Mouse (Mus musculus): ENCODE results near the gene Pak1ip1. TPM values are rescaled to one million over a fixed set of nuclear protein-coding genes. Genes with fewer than 3 reads are reported as not detected.

Gene Pak1ip1
- polyA plus RNA-seq (2015; fragmentation: Nextera tagmentation; extraction: Ambion mirVana), result 69.0 and 73.9 TPM in 2 replicates

DNA sequence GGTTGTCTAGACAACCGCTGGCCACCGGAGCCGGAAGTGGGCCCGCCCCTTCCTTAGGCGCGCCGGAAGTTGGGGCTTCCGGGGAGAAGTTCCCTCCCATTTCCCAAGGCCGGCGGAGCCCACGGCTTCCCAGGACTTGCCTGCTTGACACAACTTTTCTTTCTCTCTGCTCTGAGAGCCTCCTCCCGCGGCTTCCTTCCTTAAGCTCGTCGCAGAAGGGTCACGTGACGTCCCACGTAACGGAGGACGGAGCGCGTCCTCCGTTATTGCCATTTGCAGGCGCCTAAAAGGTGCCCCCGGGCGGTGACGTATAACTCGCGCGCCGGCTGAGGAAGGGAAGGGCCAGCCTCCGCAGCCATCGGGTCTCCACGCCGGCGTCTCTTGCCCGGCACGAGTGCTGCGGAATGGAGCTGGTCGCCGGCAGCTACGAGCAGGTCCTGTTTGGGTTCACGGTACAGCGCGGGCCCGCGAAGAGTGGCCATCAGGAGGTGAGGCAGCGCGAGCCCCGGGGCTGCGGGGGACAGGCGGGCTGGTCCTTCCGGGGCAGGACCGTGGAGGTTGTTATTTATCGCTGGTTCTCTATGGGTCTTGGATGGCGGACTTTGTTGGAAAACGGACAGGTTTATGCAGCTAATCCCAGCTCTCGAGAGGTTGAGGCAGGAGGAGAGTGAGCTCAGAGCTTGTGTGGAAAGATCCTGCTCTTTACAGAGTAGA lies at the start of gene Pak1ip1:
Gene Pak1ip1 (plus strand): TSS at position 98 of the 714 bp plus-strand sequence.
- under 1% methylated on average over 55 of the region's 58 CpGs for WGBS
- Histone ChIP-seq H3K27me3 (replicated peaks) (no peaks in the 10 kb centered on the region), H3K9me3 (no peaks in the 10 kb centered on the region), H3K36me3 (peaks cover 10% of the 10 kb centered on the region), H3K4me2 (peak within 1 kb of the TSS; percentile 86), H3K4me1 (peaks cover 15% of the 10 kb centered on the region), H3K4me3 (replicated peaks) (peak within 1 kb of the TSS; percentile 99), H3K9ac (peak within 1 kb of the TSS; percentile 86), H3K27ac (peak within 1 kb of the TSS; percentile 99)
- peak; percentile 93 for ATAC-seq (ENCODE audit: insufficient read depth, low FRiP score, low read depth)

DNA sequence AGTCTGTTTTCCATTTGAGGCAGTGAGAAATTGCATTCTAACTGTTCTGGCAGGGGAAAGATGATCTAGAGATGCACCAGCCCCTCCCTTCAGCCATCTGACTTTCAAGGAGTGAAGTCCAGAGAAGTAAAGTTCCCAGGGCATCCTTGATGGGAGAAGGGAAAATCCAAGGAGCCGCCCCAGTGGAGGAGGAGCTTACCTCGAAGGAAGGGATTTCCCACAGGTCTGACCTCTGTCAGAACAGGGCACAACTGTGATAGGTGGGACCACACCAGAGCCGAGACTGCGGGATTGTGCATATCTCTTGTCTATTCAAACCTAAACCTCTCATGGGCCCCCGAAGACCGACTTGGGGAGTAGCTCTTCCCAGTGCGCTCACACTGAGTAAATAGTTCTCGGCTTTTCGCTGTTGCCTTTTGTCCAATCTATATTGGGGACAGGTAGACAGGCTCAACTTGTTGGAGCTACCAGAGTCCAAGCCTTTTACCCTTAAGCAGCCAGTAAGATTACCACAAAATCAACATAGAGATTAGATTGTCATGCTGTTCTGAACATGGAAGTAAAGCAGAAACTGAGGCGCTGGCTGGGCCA lies 49.3 kb upstream of the Pak1ip1 start:
- 58% methylated on average over 10 of the region's 10 CpGs for WGBS
- H3K9me3 ChIP-seq, result no peaks in the 10 kb centered on the region
- no peak overlapping the region for H3K9ac ChIP-seq
- peak; percentile 66 for ATAC-seq (ENCODE audit: insufficient read depth, low FRiP score, low read depth)
- H3K27ac ChIP-seq, result 0 out of 2 replicates have a peak overlapping the region, but pooled peaks have one; percentile 7
- peak overlapping the region; percentile 16; the same call in 1 of the 2 replicates for H3K4me2 ChIP-seq
- H3K4me1 ChIP-seq, result no peaks in the 10 kb centered on the region
- no peaks in the 10 kb centered on the region for H3K27me3 ChIP-seq (replicated peaks)
- H3K4me3 ChIP-seq (replicated peaks), result no peak overlapping the region
- no peaks in the 10 kb centered on the region for H3K36me3 ChIP-seq

DNA sequence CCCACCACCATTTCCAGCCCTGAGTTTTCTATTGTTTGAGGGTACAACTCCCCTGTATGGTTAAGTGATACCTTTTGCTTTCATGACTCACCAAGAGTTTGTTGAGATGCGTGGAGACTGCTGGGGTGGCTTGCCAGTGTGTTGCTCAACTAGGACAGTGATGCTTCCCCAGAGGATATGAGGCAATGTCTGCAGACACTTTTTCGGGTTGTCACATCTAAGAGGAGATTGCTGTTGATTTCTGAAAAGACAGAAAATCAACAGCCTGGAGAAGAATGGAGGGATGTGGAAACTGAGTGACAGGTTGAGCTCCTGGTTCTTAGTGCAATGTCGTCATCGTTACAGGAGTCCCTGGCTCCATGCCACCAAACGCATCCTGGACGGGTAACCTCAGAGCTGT lies 47.6 kb upstream of the Pak1ip1 start:
- Histone ChIP-seq H3K4me2 (no peak overlapping the region), H3K36me3 (no peaks in the 10 kb centered on the region), H3K9ac (no peak overlapping the region), H3K4me1 (no peaks in the 10 kb centered on the region), H3K27me3 (replicated peaks) (no peaks in the 10 kb centered on the region), H3K27ac (no peak overlapping the region), H3K9me3 (no peaks in the 10 kb centered on the region), H3K4me3 (replicated peaks) (no peak overlapping the region)
- ATAC-seq (ENCODE audit: insufficient read depth, low FRiP score, low read depth), result no peak
- 66% methylated on average over 6 of the region's 6 CpGs for WGBS

DNA sequence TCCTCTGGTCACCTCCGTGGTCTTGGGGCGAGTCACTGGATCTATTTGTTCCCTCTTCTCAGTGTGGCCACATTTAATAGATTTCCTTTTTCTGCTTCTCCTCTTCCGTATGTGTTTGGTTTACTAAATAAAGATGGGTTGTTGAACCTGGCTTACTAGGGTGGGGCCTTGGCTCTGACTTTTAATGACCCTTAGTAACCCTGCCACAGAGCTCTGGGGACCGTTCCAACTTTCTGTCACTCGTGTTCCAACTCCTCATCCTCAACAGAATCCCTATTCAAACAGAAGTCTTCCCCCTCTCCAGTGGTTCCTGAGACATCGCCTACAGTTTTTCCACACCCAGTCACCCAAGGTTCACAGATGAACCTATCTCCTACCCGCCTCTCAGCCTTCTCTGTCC lies 45.0 kb upstream of the Pak1ip1 start:
- Histone ChIP-seq H3K36me3 (0 out of 2 replicates have a peak, but pooled peaks cover 3% of the 10 kb centered on the region), H3K27me3 (replicated peaks) (no peaks in the 10 kb centered on the region), H3K4me3 (replicated peaks) (no peak overlapping the region), H3K9ac (no peak overlapping the region), H3K27ac (no peak overlapping the region), H3K4me1 (no peaks in the 10 kb centered on the region), H3K9me3 (no peaks in the 10 kb centered on the region), H3K4me2 (no peak overlapping the region)
- ATAC-seq (ENCODE audit: insufficient read depth, low FRiP score, low read depth), result no peak
- 78% methylated on average over 7 of the region's 7 CpGs for WGBS

DNA sequence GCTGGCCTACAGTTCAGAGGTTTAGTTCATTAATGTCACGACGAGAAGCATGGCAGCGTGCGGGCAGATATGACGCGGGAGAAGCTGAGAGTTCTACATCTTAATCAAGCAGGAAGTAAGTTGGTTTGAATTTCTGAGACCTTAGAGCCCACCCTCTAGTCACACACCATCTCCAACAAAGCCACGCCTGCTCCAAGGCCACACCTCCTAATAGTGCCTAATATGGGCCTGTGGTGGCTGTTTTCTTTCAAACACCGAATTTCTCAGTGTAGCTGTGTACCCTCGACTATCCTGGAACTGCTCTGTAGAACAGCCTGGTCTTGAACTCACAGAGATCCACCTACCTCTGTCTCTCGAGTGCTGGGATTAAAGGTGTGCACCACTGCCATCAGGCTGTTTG lies 33.2 kb upstream of the Pak1ip1 start:
- H3K27ac ChIP-seq, result no peak overlapping the region
- H3K4me2 ChIP-seq, result no peak overlapping the region
- no peak for ATAC-seq (ENCODE audit: insufficient read depth, low FRiP score, low read depth)
- WGBS, result 91% methylated on average over 10 of the region's 10 CpGs
- H3K9me3 ChIP-seq, result no peaks in the 10 kb centered on the region
- no peaks in the 10 kb centered on the region for H3K4me1 ChIP-seq
- H3K36me3 ChIP-seq, result no peaks in the 10 kb centered on the region
- H3K27me3 ChIP-seq (replicated peaks), result no peaks in the 10 kb centered on the region
- no peak overlapping the region for H3K9ac ChIP-seq
- no peak overlapping the region for H3K4me3 ChIP-seq (replicated peaks)

DNA sequence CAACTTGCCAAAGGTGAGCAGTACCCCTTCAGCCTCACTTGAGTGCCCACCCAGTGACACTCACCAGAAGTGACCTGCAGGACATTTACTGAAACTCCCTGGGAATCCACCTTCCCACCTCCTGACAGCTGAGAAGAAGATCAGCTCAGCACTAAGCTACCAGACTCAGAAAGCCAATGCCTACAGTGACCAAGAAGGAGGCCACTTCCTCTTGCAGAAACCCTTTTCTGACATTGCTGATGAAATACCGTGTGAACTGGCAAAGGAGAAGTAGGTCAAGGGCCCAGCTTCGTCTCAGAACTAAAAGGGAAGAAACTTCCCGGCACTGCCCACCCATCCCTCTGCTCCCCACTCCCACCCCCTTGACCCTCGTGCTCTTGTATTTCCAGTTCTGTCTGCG lies 32.3 kb upstream of the Pak1ip1 start:
- H3K4me1 ChIP-seq, result no peaks in the 10 kb centered on the region
- no peak overlapping the region for H3K27ac ChIP-seq
- no peak overlapping the region for H3K4me2 ChIP-seq
- 57% methylated on average over 5 of the region's 5 CpGs for WGBS
- no peak for ATAC-seq (ENCODE audit: insufficient read depth, low FRiP score, low read depth)
- no peaks in the 10 kb centered on the region for H3K9me3 ChIP-seq
- H3K9ac ChIP-seq, result no peak overlapping the region
- H3K27me3 ChIP-seq (replicated peaks), result no peaks in the 10 kb centered on the region
- H3K4me3 ChIP-seq (replicated peaks), result no peak overlapping the region
- no peaks in the 10 kb centered on the region for H3K36me3 ChIP-seq

DNA sequence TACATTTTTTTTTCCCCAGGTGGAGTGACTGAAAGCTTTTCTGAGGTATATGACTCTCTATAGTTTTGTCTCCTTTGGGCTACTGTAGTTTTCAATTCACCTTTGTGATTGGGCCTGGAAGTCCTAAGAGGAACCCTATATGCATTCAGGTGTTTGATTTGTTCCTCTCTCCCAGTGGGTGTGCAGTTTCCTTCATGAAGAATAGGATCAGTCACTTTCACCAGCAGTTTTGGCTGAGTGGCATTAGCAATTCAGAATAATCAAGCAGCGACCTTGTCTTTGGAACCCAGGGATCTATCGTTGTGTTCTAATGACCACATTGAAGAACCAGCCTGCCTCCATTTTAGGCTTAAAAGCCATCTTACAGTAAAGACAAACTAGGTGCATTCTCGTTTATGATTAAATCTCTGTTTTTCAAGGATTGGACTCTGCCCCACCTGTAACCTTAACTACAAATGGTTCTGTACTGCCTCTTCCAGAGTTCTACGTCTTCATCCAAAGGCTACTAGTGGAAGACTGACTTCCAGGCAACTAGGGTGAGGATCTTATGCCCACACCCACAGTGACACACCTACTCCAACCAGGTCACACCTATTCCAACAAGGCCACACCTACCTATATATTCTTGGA lies 30.9 kb upstream of the Pak1ip1 start:
- Histone ChIP-seq H3K36me3 (no peaks in the 10 kb centered on the region), H3K27me3 (replicated peaks) (no peaks in the 10 kb centered on the region), H3K9me3 (no peaks in the 10 kb centered on the region), H3K4me1 (no peaks in the 10 kb centered on the region), H3K4me3 (replicated peaks) (no peak overlapping the region), H3K27ac (no peak overlapping the region), H3K4me2 (no peak overlapping the region), H3K9ac (no peak overlapping the region)
- ATAC-seq (ENCODE audit: insufficient read depth, low FRiP score, low read depth), result no peak
- 89% methylated on average over 4 of the region's 4 CpGs for WGBS

DNA sequence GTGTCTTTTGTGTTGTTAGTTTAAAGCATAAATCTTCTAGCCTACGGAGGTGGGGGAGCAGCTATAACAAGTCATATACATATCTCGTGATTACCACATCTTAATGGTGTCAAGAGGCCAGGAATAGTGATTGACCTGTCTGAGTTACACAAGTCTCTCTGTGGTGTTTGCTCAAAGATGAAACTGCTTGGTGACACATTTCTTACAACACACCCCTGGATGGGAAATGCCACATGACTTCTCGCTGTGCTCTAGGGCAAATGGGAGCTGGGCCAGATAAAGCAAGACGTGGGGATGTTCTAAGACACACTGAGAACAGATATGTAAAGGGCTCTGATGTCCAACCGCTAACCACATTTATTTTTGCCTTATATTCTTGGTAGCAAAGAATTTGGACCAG lies 29.6 kb upstream of the Pak1ip1 start:
- Histone ChIP-seq H3K4me3 (replicated peaks) (no peak overlapping the region), H3K27ac (no peak overlapping the region), H3K4me1 (no peaks in the 10 kb centered on the region), H3K27me3 (replicated peaks) (no peaks in the 10 kb centered on the region), H3K9ac (no peak overlapping the region), H3K4me2 (no peak overlapping the region), H3K9me3 (no peaks in the 10 kb centered on the region), H3K36me3 (no peaks in the 10 kb centered on the region)
- no peak for ATAC-seq (ENCODE audit: insufficient read depth, low FRiP score, low read depth)
- 75% methylated on average over 5 of the region's 5 CpGs for WGBS

DNA sequence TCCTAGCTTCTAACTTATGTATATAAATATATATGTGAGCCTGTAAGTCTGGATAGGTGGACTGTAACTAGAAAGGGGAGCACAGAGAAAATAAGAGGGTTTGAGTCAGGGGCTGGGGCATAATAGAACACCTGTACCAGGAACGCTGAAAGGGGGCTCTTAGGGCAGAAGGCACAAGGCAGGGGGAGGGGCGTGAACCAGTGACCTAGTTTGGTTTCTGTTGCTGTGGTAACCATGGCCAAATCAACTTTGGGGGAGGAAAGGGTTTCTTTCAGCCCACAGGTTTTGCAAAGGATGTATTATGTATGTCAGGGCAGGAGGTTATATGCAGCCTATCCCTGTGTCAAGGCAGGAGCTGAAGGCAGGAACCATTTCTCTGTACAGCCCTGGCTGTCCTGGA lies 29.0 kb upstream of the Pak1ip1 start:
- 85% methylated on average over 2 of the region's 2 CpGs for WGBS
- Histone ChIP-seq H3K27ac (no peak overlapping the region), H3K4me2 (no peak overlapping the region), H3K36me3 (no peaks in the 10 kb centered on the region), H3K27me3 (replicated peaks) (no peaks in the 10 kb centered on the region), H3K4me3 (replicated peaks) (no peak overlapping the region), H3K9me3 (no peaks in the 10 kb centered on the region), H3K4me1 (no peaks in the 10 kb centered on the region), H3K9ac (no peak overlapping the region)
- no peak for ATAC-seq (ENCODE audit: insufficient read depth, low FRiP score, low read depth)

DNA sequence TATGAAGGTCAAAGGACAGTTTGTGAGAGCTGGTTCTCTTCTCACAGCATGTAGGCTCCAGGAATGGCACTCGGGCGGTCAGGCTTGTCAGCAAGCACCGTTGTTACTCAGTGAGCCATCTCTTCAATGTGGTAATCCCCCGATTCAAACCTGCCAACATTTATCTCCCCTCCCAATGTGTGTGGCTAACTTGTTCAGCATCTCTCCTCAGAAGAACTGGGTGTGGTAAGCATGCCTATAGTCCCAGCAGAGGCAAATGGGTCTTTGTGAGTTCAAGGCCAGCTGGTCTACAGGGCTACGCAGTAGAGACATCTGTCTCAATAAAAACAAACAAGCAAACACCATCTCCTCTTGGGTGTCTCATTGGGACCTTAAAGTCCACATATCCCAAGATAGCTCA lies 27.8 kb upstream of the Pak1ip1 start:
- H3K4me3 ChIP-seq (replicated peaks), result no peak overlapping the region
- no peak overlapping the region for H3K9ac ChIP-seq
- 83% methylated on average over 5 of the region's 5 CpGs for WGBS
- no peaks in the 10 kb centered on the region for H3K4me1 ChIP-seq
- H3K4me2 ChIP-seq, result no peak overlapping the region
- no peak overlapping the region for H3K27ac ChIP-seq
- no peaks in the 10 kb centered on the region for H3K36me3 ChIP-seq
- H3K9me3 ChIP-seq, result no peaks in the 10 kb centered on the region
- no peak for ATAC-seq (ENCODE audit: insufficient read depth, low FRiP score, low read depth)
- H3K27me3 ChIP-seq (replicated peaks), result no peaks in the 10 kb centered on the region

DNA sequence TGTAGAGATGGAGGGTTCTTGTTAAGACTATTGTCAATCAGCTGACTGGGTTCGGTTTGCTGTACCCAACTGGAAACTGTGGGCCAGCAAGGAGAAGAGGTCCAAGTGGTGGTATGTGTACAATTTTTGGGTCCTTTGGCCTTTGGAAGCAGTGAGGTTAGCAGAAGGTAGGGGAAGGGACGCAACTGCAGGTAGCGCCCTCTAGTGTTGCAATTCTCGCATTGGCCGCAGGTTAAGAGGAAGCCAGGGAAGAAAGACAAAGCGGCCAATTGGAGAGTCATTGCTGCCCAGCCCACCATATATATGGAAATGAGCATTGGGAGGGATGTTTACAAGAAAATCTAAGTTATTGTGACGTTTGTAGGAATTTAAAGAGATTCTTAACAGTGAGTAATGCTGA lies 23.2 kb upstream of the Pak1ip1 start:
- WGBS, result 18% methylated on average over 7 of the region's 7 CpGs
- Histone ChIP-seq H3K4me2 (no peak overlapping the region), H3K36me3 (no peaks in the 10 kb centered on the region), H3K27me3 (replicated peaks) (no peaks in the 10 kb centered on the region), H3K27ac (no peak overlapping the region), H3K9me3 (no peaks in the 10 kb centered on the region), H3K4me3 (replicated peaks) (no peak overlapping the region), H3K4me1 (no peaks in the 10 kb centered on the region), H3K9ac (no peak overlapping the region)
- no peak for ATAC-seq (ENCODE audit: insufficient read depth, low FRiP score, low read depth)

DNA sequence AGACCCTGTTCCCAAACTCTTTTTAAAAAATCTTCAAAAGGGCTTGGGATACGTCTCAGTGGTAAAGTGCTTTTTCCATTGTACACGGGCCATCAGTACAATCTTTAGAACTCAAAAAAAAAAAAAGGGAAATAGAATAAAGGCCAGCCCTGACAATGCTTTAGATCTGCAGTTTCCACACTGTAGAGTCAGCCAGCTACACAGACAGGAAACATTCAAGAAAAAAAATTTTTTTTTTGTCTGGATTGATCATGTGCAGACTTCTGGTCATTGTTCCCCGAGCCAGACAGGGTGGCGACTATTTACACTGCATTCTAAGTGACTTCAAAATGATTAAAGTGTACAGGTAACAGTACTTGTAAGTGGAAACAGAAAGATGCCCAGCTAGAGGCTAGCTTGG lies 22.2 kb upstream of the Pak1ip1 start:
- H3K27ac ChIP-seq, result peak overlapping the region; percentile 4; the same call in 1 of the 2 replicates
- no peak for ATAC-seq (ENCODE audit: insufficient read depth, low FRiP score, low read depth)

More for the DNA sequence above, 22.2 kb upstream of the Pak1ip1 start:
- no peaks in the 10 kb centered on the region for H3K36me3 ChIP-seq
- H3K4me3 ChIP-seq (replicated peaks), result no peak overlapping the region
- no peak overlapping the region for H3K9ac ChIP-seq
- H3K4me2 ChIP-seq, result no peak overlapping the region
- no peaks in the 10 kb centered on the region for H3K4me1 ChIP-seq
- H3K9me3 ChIP-seq, result no peaks in the 10 kb centered on the region
- WGBS, result 51% methylated on average over 4 of the region's 4 CpGs
- H3K27me3 ChIP-seq (replicated peaks), result no peaks in the 10 kb centered on the region
